In genomic region chr5:31254901-31255300, GRCm38 (mm10) we compare ENCODE assay signal across 19 mouse cellular contexts. TPM values are rescaled to one million over a fixed set of nuclear protein-coding genes. Genes with fewer than 3 reads are reported as not detected.
DNase-seq lines count a peak whose midpoint lies in the region; ATAC-seq and TF ChIP-seq lines count a peak whose summit lies in the region.
"Had no signal": no experiment of that assay in that cellular context is flagged by ENCODE, and none has a peak within 500 bp of the region (broad histone marks: within the 10 kb centered on the region; RNA-seq: fewer than 3 reads in every experiment).

No protein-coding gene starts in this region.

- H3K4me2 ChIP-seq in intestine, postnatal 0 days (replicated peaks; ENCODE audit: low read depth): peak overlapping the region; percentile 74
- H3K4me2 ChIP-seq: embryonic facial prominence, embryonic 13.5 days; midbrain, embryonic 11.5 days; neural tube, embryonic 15.5 days had no signal

- no peaks in the 10 kb centered on the region for H3K9me3 ChIP-seq in E14TG2a.4 (ENCODE audit: low read length)
- H3K9me3 ChIP-seq in intestine, postnatal 0 days (ENCODE audit: control insufficient read depth): no peaks in the 10 kb centered on the region
- H3K9me3 ChIP-seq: embryonic facial prominence, embryonic 13.5 days; forebrain, embryonic 10.5 days; neural tube, embryonic 15.5 days had no signal

- 80% methylated on average over 8 of the region's 8 CpGs for WGBS in heart, adult 2 months
- 66% methylated on average over 8 of the region's 8 CpGs for WGBS in intestine, postnatal 0 days

- H3K9ac ChIP-seq in heart, adult 2 months (ENCODE audit: low read depth, low read length): no peak overlapping the region
- H3K9ac ChIP-seq in intestine, postnatal 0 days (ENCODE audit: low read depth, low read length): no peak overlapping the region
- H3K9ac ChIP-seq: embryonic facial prominence, embryonic 13.5 days; neural tube, embryonic 15.5 days had no signal

- no peak for ATAC-seq in intestine, postnatal 0 days
- ATAC-seq: inflammation-experienced regulatory T-cells, adult 6 months; Patski had no signal

- H3K27me3 ChIP-seq in heart, adult 2 months (ENCODE audit: control insufficient read depth, insufficient read depth, low read length): no peaks in the 10 kb centered on the region
- H3K27me3 ChIP-seq in E14TG2a.4 (ENCODE audit: insufficient read depth, low read length): peaks cover 7% of the 10 kb centered on the region
- H3K27me3 ChIP-seq in intestine, postnatal 0 days (replicated peaks; ENCODE audit: control insufficient read depth, insufficient read depth, low read length): no peaks in the 10 kb centered on the region
- H3K27me3 ChIP-seq: embryonic facial prominence, embryonic 13.5 days; neural tube, embryonic 15.5 days; Patski had no signal

- peaks cover 16% of the 10 kb centered on the region for H3K4me1 ChIP-seq in heart, adult 2 months (ENCODE audit: control insufficient read depth, insufficient read depth, low read length)
- peaks cover 55% of the 10 kb centered on the region for H3K4me1 ChIP-seq in E14TG2a.4 (replicated peaks; ENCODE audit: low read depth, low read length)
- no peaks in the 10 kb centered on the region for H3K4me1 ChIP-seq in intestine, postnatal 0 days (replicated peaks; ENCODE audit: control insufficient read depth, insufficient read depth, low read length)

- H3K27ac ChIP-seq in heart, adult 2 months: peak overlapping the region; percentile 73
- H3K27ac ChIP-seq in layer of hippocampus, adult 2 months: peak overlapping the region; percentile 63; the same call in 1 of the 2 replicates
- H3K27ac ChIP-seq in intestine, postnatal 0 days (ENCODE audit: low read depth, low read length): peak overlapping the region; percentile 78
- H3K27ac ChIP-seq: forebrain, embryonic 10.5 days; neural tube, embryonic 15.5 days had no signal

- TF ChIP-seq POLR2A in heart, adult 2 months (IDR thresholded peaks at IDR 0.05; ENCODE audit: insufficient read depth, low read depth, low read length): no peak

- peaks cover 5% of the 10 kb centered on the region for H3K36me3 ChIP-seq in heart, adult 2 months (ENCODE audit: control insufficient read depth, insufficient read depth, low read length)
- H3K36me3 ChIP-seq in E14TG2a.4 (ENCODE audit: insufficient read depth, low read length): peaks cover 72% of the 10 kb centered on the region
- peaks cover 33% of the 10 kb centered on the region for H3K36me3 ChIP-seq in intestine, postnatal 0 days (ENCODE audit: control insufficient read depth, insufficient read depth)

- DNase-seq in heart, adult 2 months: no peak
- no peak for DNase-seq in heart, postnatal 4 days
- no peak for DNase-seq in layer of hippocampus, adult 2 months (ENCODE audit: low spot score in 2 of 2)
- DNase-seq in layer of hippocampus, postnatal 14 days (ENCODE audit: low spot score in 2 of 2): no peak
- DNase-seq in spleen, adult 18-20 months: no peak
- DNase-seq in cerebellum, adult 11-12 months: no peak
- DNase-seq: cerebellum, adult 11 months; layer of hippocampus, postnatal 36 days; thymus, adult 18-20 months had no signal

- TF ChIP-seq EP300 in heart, adult 2 months (IDR thresholded peaks at IDR 0.05; ENCODE audit: insufficient read depth, low read depth, low read length): no peak

- no peak for TF ChIP-seq CTCF in heart, adult 2 months (IDR thresholded peaks at IDR 0.05)
- TF ChIP-seq CTCF in layer of hippocampus, adult 2 months (conservative IDR thresholded peaks at IDR 0.05): no peak
- no peak for TF ChIP-seq CTCF in E14TG2a.4 (conservative IDR thresholded peaks at IDR 0.05; ENCODE audit: low read length)
- TF ChIP-seq CTCF in intestine, postnatal 0 days (IDR thresholded peaks at IDR 0.05; ENCODE audit: low read depth): no peak

- no peak overlapping the region for H3K4me3 ChIP-seq in heart, adult 2 months
- H3K4me3 ChIP-seq in layer of hippocampus, adult 2 months: no peak overlapping the region
- H3K4me3 ChIP-seq in E14TG2a.4 (replicated peaks; ENCODE audit: low read length): 0 out of 2 replicates have a peak overlapping the region, but pooled peaks have one; percentile 14
- H3K4me3 ChIP-seq in intestine, postnatal 0 days (ENCODE audit: low read depth, low read length): no peak overlapping the region
- H3K4me3 ChIP-seq: embryonic facial prominence, embryonic 13.5 days; forebrain, embryonic 10.5 days; neural tube, embryonic 15.5 days had no signal

- H3K79me2 ChIP-seq in heart, adult 2 months (replicated peaks; ENCODE audit: control insufficient read depth, insufficient read depth, low read length): no peaks in the 10 kb centered on the region

- intact Hi-C loops in heart, adult 2 months (cut with DNase I): no loop called here

RNA-seq across cellular contexts. Expression of gene Krtcap3, which starts 3.4 kb away (rescaled TPM):
- total RNA-seq in heart, adult 2 months (2021): 1 to 10 TPM; 1.2 to 1.5 TPM
- polyA plus RNA-seq in heart, adult 2 months (2012; rRNA removed): 6.4 and 7.2 TPM in 2 replicates
- 1 to 10 TPM; 2.4 to 3.1 TPM for total RNA-seq in heart, postnatal 4 days (2021)
- 1 to 10 TPM; 3.2 to 4.0 TPM for total RNA-seq in layer of hippocampus, adult 2 months (2021)
- total RNA-seq in layer of hippocampus, postnatal 14 days (2021): 1 to 10 TPM; 1.3 to 1.9 TPM
- polyA plus RNA-seq in intestine, postnatal 0 days (2015; fragmentation: Nextera tagmentation; extraction: Ambion mirVana): 105 and 108 TPM in 2 replicates

RNA-seq across cellular contexts. Expression of gene Gm9970, which starts 13.9 kb away (rescaled TPM):
- total RNA-seq in heart, adult 2 months (2021): not detected
- polyA plus RNA-seq in heart, adult 2 months (2012; rRNA removed): 0.31 TPM in 1 of 2 replicates, not detected in the other
- total RNA-seq in heart, postnatal 4 days (2021): not detected
- under 1 TPM in 1 of 2 experiments, not detected in 1; 0.74 TPM for total RNA-seq in layer of hippocampus, adult 2 months (2021)
- not detected for total RNA-seq in layer of hippocampus, postnatal 14 days (2021)
- polyA plus RNA-seq in intestine, postnatal 0 days (2015; fragmentation: Nextera tagmentation; extraction: Ambion mirVana): 0.51 and 0.70 TPM in 2 replicates
- total RNA-seq: gastrocnemius, postnatal 25 days; hematopoietic stem cell, adult 5-6 weeks; layer of hippocampus, postnatal 36 days had no signal
- polyA plus RNA-seq: embryonic facial prominence, embryonic 13.5 days; inflammation-experienced regulatory T-cells, adult 6 months had no signal

RNA-seq across cellular contexts. Expression of gene Nrbp1, which starts 14.2 kb away (rescaled TPM):
- 10 to 100 TPM; 75.9 to 80.3 TPM for total RNA-seq in heart, adult 2 months (2021)
- polyA plus RNA-seq in heart, adult 2 months (2012; rRNA removed): 151 and 165 TPM in 2 replicates
- 10 to 100 TPM; 88.1 to 90.0 TPM for total RNA-seq in heart, postnatal 4 days (2021)
- 10 to 100 TPM; 81.2 to 89.4 TPM for total RNA-seq in layer of hippocampus, adult 2 months (2021)
- total RNA-seq in layer of hippocampus, postnatal 14 days (2021): 10 to 100 TPM; 77.7 to 79.7 TPM
- 96.4 and 99.6 TPM in 2 replicates for polyA plus RNA-seq in intestine, postnatal 0 days (2015; fragmentation: Nextera tagmentation; extraction: Ambion mirVana)

RNA-seq across cellular contexts. Expression of gene Ppm1g, which starts 34.4 kb away (rescaled TPM):
- total RNA-seq in heart, adult 2 months (2021): 10 to 100 TPM; 51.1 to 60.8 TPM
- 26.6 and 35.1 TPM in 2 replicates for polyA plus RNA-seq in heart, adult 2 months (2012; rRNA removed)
- total RNA-seq in heart, postnatal 4 days (2021): 10 to 100 TPM; 94.7 to 97.0 TPM
- 10 to 100 TPM; 71.3 to 74.8 TPM for total RNA-seq in layer of hippocampus, adult 2 months (2021)
- 10 to 100 TPM; 84.9 to 85.7 TPM for total RNA-seq in layer of hippocampus, postnatal 14 days (2021)
- polyA plus RNA-seq in intestine, postnatal 0 days (2015; fragmentation: Nextera tagmentation; extraction: Ambion mirVana): 54.8 and 55.4 TPM in 2 replicates

RNA-seq across cellular contexts. Expression of gene Ift172, which starts 36.0 kb away (rescaled TPM):
- total RNA-seq in heart, adult 2 months (2021): 10 to 100 TPM; 37.2 to 42.9 TPM
- 28.0 and 30.2 TPM in 2 replicates for polyA plus RNA-seq in heart, adult 2 months (2012; rRNA removed)
- 10 to 100 TPM; 27.1 to 38.4 TPM for total RNA-seq in heart, postnatal 4 days (2021)
- total RNA-seq in layer of hippocampus, adult 2 months (2021): 10 to 100 TPM; 80.9 to 96.8 TPM
- total RNA-seq in layer of hippocampus, postnatal 14 days (2021): 10 to 100 TPM; 76.4 to 83.3 TPM
- 28.3 and 30.4 TPM in 2 replicates for polyA plus RNA-seq in intestine, postnatal 0 days (2015; fragmentation: Nextera tagmentation; extraction: Ambion mirVana)
